Mouse (Mus musculus): Measurements from ENCODE around the gene Chic2.
A peak's percentile ranks its signal among the peaks of the same experiment; 100 is the strongest.

Gene Chic2

DNA sequence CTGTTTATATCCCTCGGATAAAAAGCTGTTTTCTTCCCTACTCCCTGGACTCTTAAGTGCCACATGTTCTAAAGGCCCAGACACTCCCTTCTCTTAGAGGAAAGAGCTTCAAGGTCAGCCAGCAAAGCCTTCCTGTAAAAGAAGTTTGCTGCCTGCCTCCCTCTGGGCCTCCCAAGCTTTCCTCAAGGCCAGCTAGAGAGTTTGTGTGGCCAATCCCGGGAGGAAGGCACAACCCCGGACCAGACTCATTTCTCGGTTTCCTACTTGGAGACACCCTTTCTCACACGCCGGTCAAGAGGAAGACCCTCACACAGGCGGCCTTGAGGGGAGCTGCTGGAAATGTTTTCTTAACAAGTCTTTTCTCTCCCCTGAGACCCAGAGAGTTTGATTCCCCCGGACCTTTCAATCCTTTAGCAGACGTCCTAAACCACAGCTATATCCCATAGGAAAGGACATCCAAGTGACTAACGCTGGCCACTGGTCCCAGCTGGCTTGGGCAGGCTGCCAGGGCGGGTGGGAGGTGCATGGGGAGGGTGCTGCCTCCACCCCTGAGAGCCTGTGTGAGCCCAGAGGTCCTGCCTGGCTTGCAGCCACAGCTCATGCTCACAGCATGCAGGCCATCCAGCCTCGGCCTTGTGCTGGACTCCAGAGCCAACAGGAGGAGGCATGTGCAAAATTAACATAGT lies 69.7 kb downstream of the Chic2 start:
- no peak for DNase-seq (ENCODE audit: low spot score)

DNA sequence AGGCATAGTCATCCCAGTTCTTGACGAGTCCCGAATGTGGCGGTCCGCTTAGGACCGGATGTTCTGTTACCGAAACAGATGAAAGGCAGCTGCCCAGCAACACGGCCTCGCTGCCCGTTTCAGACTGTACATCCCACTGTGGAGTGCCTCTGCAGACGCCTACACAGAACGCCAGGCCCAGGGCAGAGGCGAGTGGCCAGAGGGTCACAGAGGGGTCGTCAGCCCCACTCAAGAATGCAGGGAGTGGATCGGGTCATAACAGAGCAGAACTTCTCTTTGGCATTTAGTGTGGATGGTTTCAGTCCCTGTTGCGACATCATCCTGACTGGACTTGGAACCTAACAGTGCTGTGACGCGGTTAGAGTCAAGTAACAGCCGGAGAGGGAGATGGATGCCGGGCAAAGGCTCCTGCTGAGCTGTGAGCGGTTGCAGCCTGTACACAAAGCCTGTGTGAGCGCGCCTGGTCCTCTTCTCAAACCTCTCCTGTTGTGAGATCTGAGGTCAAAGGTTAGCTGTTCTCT lies 70.5 kb downstream of the Chic2 start:
- peak; percentile 67 for DNase-seq (ENCODE audit: low spot score)

DNA sequence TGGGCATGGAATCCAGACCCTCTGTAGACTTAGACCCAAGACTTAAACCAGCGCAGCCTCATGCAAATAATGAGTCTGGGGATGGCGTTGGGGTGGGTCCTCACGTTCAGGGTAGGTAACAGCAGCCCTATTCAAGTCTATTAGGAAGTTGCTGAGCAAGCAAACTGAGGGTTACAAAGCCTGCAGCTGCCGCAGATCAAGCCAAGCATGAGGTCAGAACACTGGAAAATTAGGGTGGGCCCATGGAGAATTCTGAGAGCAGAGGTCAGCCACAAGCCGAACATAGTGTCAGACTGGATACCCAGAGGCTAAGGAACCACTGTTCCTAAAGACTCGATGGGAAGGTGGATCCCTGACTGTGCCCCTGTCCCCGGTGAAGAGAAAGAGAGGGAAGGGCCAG lies 73.2 kb downstream of the Chic2 start:
- DNase-seq (ENCODE audit: low spot score), result no peak

DNA sequence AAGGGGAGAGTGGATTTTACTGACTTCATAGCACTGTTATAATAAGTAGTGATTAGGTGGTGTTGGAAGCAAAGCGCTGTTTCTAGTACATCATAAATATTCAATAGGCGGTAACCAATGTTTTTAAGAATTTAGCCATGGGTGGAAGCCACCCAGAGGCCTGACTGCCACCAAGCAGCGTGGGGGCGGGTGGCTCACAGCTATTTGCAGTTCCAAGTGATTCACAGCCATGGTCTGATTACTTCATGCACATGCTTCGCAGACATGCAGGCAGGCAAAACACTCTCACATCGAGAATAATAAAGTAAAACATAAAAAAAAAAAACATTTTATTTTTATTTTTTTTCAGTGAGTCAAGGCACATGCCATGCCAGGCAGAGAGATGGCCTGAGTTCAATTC lies 75.2 kb downstream of the Chic2 start:
- DNase-seq (ENCODE audit: low spot score), result no peak

DNA sequence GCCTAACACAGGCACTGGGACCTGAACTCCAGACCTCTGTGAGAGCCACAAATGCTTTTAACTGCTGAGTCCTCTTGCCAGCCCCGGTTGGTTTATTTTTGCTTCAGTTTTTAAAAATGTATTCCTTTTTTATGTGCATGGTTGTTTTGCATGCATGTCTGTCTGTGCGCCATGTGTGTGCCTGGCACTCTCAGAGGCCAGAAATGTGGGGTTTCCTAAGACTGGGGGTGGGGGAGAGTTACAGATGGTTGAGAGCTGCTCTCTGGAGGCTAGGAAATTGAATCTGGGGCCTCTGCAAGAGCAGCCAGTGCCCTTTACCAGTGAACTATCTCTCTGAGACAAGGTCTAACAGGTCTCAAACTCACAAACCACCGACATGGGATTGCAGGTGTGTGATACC lies 76.7 kb downstream of the Chic2 start:
- DNase-seq (ENCODE audit: low spot score), result no peak

DNA sequence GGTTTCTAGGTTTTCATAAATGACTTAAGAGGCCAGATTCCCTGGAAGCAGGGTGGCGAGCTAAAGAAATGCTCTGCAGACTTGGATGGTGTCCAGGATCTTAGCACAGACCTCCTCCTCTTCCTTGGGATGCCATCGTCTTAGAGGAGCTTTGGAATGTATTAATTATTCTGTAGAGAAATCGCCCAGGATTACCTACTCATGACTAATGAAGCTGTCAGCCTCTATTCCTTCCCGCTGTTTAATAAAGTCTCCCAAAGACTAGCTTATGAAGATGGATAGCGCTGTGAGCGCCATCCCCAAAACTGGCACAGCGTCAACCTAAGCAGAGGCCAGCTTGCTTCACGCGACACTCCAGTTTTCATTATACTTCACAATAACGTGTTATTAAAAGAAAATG lies 77.7 kb downstream of the Chic2 start:
- no peak for DNase-seq (ENCODE audit: low spot score)

DNA sequence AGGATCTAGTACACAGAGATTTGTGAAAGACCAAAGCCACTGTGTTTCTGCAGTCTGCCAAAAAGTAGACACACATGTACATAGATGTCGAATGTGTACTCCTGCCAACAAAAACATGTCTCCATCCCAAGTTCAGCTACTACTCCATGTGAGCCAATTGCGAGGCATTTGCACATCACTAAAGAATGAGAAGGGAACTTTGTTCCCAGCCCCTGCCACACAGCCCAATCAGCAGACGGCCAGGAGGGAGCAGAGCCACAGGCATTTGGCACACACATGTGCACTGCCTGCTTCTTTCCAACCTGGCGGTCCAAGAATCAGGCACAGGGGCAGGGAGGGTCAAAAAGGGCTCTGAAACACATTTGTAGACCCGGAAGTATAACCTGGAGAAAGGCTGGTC lies 81.8 kb downstream of the Chic2 start:
- DNase-seq (ENCODE audit: low spot score), result no peak

DNA sequence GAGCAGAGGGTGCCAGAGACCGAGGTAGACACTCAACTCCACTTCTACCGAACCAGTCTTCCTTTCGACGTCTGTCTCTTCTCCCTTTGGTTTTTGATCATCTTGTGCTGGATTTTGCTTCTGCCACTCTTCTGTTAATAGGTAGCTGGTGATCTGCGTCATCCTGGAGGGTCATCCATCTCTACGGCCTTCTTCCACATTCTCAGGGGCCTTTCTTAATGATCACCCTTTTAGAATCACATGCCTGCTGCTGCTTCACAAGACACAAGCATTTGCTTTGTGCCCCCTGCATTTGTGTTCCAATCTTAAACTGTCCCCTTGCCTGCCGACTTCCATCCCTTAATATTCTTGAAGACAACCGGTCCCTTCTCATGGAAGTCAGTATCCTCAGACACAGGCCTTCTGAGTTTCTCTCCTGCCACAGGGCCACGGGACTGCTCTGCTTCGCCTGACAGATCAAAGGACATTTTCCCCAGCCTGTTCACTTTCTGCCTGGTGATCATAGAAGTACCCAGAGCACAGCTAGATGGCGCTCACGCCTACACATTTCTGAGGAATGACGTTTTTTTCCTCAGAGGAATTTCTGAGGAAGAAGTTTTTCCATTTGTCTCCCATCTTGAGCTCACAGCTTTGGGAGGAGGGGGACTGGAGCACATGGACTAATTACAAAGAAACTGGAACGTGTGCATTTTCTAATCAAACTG lies 83.6 kb downstream of the Chic2 start:
- DNase-seq (ENCODE audit: low spot score), result peak; percentile 94

DNA sequence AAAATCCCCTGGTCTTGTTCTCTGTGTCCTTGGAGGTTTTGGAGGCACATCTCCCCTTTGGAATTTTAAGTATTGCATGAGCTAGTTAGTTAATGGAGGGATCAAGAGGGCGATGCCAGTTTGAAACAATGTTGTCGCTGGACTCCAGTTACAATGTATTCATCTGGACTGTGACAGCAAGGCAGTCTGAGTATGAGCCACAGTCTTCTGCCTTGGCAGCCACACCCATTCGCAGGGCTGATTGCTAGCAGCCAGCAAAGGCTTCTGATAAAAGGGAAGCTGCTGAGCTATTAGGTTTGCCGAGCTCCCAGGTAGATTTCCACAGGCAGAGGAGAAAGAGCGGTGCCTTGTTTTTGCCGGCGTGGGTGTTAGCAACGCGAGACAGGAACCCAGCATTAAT lies 84.3 kb downstream of the Chic2 start:
- no peak for DNase-seq (ENCODE audit: low spot score)

DNA sequence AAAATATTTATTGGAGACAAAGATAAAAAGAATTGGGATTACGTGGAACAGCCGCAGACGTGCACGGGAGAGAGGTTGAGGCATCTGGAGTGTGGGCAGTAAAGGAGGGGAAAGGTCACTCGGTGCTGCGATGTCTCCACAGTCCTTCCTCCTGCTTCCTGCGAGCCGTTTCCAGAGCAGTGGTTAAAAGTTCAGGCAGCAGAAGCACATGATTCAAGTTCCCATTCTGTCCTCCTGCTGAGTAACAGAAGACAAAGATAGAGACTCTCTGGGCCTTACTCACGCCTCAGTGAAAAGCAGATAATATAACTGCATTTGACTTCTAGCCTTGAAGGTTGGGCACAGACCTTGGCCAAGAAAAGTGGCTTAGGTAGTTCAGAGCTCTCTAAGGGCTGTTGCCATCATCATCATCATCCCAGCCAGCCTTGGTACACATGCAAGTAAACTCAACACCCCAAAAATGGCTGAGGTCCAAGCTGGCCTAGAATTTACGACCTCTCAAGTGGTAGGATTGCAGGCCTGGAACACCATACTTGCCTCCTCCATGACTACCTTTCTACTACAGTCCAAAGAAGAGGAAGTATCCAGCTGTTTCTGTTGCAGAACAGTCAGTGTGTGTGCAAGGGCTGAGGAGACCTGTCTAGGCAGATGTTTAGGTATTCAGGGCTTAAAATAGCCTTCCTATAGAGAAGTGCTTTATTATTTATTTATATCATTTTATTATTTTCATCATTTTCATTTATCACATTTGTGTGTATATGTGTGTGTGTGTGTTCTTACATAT lies 87.1 kb downstream of the Chic2 start:
- DNase-seq (ENCODE audit: low spot score), result no peak

DNA sequence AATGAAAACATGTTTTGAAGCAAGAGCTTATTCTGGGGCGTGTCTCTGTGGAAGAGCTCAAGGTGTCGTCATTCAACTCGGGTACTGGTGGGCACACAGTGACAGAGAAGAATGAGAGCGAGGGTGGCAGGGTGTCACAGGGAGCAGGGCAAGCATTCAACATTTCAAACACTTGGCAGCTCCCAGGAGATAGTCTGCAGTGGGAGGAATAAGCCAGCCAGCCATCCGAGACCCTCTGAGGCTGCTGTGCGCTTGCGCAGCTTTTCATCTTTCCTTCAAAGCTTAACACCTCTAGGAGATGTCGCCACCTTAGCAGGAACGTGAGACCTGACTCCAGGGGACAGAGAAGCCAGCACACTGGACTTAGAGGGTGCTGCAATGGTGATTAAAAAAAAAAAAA lies 88.2 kb downstream of the Chic2 start:
- no peak for DNase-seq (ENCODE audit: low spot score)

DNA sequence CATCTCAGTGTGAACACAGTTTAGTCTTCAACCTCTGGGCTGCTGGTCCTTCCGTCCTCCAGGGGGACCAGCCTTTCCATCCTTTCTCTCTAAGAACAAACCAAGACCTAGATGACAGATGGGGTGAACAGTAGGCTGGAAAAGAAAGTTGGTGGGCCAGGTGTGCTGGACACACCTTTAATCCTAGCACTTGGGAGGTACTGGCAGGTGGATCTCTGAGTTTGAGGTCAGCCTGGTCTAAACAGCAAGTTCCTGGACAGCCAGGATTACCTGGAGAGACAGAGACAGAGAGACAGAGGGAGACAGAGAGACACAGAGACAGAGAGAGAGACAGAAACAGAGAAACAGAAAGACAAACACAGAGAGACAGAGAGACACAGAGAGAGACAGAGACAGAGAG lies 89.0 kb downstream of the Chic2 start:
- no peak for DNase-seq (ENCODE audit: low spot score)

DNA sequence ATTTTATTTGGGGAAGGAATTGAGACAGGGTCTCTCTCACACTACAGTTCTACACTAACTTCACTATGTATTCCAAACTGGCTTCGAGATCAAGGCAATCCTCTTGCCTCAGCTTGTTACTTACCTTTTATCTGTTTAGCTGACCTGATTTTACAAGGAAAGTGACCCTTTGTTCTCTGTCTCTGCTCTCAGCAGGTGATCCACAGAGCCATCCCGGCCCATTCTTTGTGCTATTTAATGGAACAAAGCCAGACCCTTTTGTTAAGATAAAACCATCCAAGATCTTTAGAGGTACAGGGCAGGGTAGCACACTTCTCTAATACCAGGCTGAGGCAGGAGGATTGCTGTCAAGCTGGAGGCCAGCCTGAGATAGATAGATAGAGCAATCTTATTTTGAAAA lies 91.6 kb downstream of the Chic2 start:
- no peak for DNase-seq (ENCODE audit: low spot score)

DNA sequence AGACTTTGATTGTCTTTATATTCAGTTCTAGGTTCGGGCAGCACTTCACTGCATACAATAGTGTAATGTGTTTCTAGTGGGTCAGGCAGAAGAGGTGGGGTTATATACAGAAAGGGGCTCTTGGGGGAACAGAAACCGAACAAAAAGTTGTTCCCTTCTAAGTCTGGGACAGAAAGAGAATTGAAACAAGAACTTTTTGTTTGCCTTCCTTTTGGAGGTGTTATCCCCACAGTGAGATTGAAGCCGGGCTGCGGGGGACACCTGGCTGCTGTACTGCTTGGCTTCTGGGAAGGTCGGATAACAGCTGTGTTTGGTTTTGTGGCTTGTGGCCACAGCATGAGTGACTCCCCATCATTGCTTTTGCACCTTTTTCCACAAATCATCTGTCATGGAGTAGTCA lies 93.2 kb downstream of the Chic2 start:
- no peak for DNase-seq (ENCODE audit: low spot score)

DNA sequence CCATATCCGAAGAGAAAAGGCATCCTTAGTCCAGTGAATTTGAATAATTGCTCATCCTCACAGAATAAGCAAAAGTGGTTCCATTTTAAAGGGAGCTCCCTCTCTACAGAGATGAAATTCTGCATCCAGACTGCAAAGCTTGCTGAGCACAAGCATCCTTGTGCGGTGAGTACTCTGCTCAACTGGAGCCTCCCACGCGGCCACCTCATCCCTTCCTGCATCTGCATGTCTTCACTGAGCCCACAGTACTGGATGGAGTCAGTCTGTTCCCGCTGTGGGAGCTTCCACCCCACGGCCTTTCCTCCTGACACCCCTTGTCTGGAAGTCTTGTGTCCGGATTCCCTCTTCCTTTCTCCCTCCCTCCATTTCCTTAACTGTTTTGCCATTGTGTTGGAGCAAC lies 95.3 kb downstream of the Chic2 start:
- no peak for DNase-seq (ENCODE audit: low spot score)

DNA sequence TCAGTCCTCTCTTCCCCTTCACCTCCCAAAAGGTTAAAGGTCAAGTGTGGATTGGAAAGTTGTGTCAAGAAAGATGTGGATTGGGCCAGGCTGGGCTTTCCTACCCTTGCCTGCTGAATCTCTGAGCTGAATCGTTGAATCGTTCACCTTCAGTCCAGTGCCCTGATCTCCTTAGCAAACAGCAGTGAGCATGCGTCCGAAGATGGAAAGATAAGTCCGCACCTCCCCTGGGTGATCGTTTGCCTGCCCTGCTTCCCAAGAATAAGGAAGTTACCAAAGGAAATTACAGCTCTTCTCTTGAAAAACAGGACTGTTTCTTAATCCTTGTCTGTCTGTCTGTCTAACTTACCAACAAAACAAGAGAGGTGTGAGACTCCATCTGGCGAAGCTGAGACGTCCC lies 96.1 kb downstream of the Chic2 start:
- DNase-seq (ENCODE audit: low spot score), result no peak

Measured in embryo, embryonic 10 days (tissue).